Mouse (Mus musculus): ENCODE data around the gene Xxylt1. TPM values are rescaled to one million over a fixed set of nuclear protein-coding genes. Genes with fewer than 3 reads are reported as not detected.

Xxylt1 gene
- polyA plus RNA-seq, 1 experiment from 2014 or later, result 7.3 TPM

DNA sequence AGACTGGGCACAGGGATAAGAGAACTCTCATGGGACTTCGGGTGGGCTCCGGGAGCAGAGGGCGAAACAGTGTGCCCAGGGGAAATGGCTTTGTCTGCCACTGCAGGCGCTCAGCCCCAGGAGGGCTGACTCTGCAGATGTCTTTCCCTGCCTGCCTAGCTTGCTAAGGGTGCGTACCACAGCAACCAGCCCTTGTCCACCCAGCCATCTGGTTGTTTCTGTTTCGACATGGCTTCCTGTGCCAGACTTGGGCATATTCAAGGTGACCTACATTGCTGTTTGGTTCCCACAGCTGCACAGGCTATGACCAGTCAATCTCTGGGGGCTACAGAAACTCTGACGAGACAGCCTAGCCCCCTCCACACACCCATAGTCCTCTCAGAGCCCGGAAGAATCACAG lies 118.7 kb downstream of the Xxylt1 start:
- H3K4me2 ChIP-seq, result no peak overlapping the region
- H3K36me3 ChIP-seq (ENCODE audit: poor library complexity, severe bottlenecking), result no peaks in the 10 kb centered on the region
- ATAC-seq, result no peak
- H3K4me3 ChIP-seq, result no peak overlapping the region
- H3K9ac ChIP-seq, result no peak overlapping the region
- H3K27ac ChIP-seq, result no peak overlapping the region
- H3K4me1 ChIP-seq, result no peaks in the 10 kb centered on the region
- H3K9me3 ChIP-seq (replicated peaks), result no peaks in the 10 kb centered on the region
- WGBS, result 86% methylated on average over 8 of the region's 8 CpGs
- H3K27me3 ChIP-seq, result no peaks in the 10 kb centered on the region

DNA sequence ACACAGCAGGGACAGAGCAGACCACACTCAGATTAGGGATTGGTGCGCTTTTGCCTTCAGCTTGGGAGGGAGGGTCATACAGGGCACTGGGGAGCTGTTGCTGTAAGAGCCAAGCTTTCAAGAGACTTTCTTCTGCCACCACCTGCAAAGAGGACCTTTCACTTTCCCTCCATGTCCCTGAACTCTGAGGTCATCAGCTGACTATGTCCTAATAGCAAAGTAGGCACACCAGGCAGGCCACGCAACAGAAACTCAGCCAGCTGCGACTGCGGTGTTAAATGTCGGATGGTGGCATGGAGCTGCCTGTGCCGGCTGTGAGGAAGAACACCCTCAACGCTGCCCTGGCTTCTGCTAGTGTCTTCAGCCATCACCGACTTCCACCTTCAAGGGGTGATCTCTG lies 120.1 kb downstream of the Xxylt1 start:
- WGBS, result 84% methylated on average over 8 of the region's 8 CpGs
- H3K36me3 ChIP-seq (ENCODE audit: poor library complexity, severe bottlenecking), result 0 out of 2 replicates have a peak, but pooled peaks cover 7% of the 10 kb centered on the region
- H3K9me3 ChIP-seq (replicated peaks), result no peaks in the 10 kb centered on the region
- no peak overlapping the region for H3K4me3 ChIP-seq
- no peak for ATAC-seq
- H3K9ac ChIP-seq, result no peak overlapping the region
- no peak overlapping the region for H3K27ac ChIP-seq
- no peak overlapping the region for H3K4me2 ChIP-seq
- H3K4me1 ChIP-seq, result no peaks in the 10 kb centered on the region
- H3K27me3 ChIP-seq, result no peaks in the 10 kb centered on the region

GRCm38 (mm10) chr16:30960266-30960665 lies 121.0 kb downstream of the Xxylt1 start:
- no peak for ATAC-seq
- WGBS, result 92% methylated on average over 4 of the region's 4 CpGs
- no peak overlapping the region for H3K27ac ChIP-seq
- 0 out of 2 replicates have a peak, but pooled peaks cover 7% of the 10 kb centered on the region for H3K36me3 ChIP-seq (ENCODE audit: poor library complexity, severe bottlenecking)
- no peak overlapping the region for H3K9ac ChIP-seq
- H3K27me3 ChIP-seq, result no peaks in the 10 kb centered on the region
- H3K4me3 ChIP-seq, result no peak overlapping the region
- no peaks in the 10 kb centered on the region for H3K9me3 ChIP-seq (replicated peaks)
- H3K4me2 ChIP-seq, result no peak overlapping the region
- H3K4me1 ChIP-seq, result no peaks in the 10 kb centered on the region

GRCm38 (mm10) chr16:30959692-30960091 lies 121.5 kb downstream of the Xxylt1 start:
- Histone ChIP-seq H3K9me3 (replicated peaks) (no peaks in the 10 kb centered on the region), H3K36me3 (ENCODE audit: poor library complexity, severe bottlenecking) (0 out of 2 replicates have a peak, but pooled peaks cover 7% of the 10 kb centered on the region), H3K4me3 (no peak overlapping the region), H3K4me1 (no peaks in the 10 kb centered on the region), H3K27me3 (no peaks in the 10 kb centered on the region), H3K4me2 (no peak overlapping the region), H3K27ac (no peak overlapping the region), H3K9ac (no peak overlapping the region)
- 94% methylated on average over 12 of the region's 12 CpGs for WGBS
- no peak for ATAC-seq

GRCm38 (mm10) chr16:30956141-30956540 lies 125.1 kb downstream of the Xxylt1 start:
- WGBS, result 84% methylated on average over 8 of the region's 8 CpGs
- H3K36me3 ChIP-seq (ENCODE audit: poor library complexity, severe bottlenecking), result 0 out of 2 replicates have a peak, but pooled peaks cover 7% of the 10 kb centered on the region
- no peak overlapping the region for H3K4me3 ChIP-seq
- no peak overlapping the region for H3K27ac ChIP-seq
- no peaks in the 10 kb centered on the region for H3K4me1 ChIP-seq
- H3K9me3 ChIP-seq (replicated peaks), result no peaks in the 10 kb centered on the region
- no peak overlapping the region for H3K4me2 ChIP-seq
- H3K27me3 ChIP-seq, result no peaks in the 10 kb centered on the region
- no peak overlapping the region for H3K9ac ChIP-seq
- ATAC-seq, result no peak

DNA sequence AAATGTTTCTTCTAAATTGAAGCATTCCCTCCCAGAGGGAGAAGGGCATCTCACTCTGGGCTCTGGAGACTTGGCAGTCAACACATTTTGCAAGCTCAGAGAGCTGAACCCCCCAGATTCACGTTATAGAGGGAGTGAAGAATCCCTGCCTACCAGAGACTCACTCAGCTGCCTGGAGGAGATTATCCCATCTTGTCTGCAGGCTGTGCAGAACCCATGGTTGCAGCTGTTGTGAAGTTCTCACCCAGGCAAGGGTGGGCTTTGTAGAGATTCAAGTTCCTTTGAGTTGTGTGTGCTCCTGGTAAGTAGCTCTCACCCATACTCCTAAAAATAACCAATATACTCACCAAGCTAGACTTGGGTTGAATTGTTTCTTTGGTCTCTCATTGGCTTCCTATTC lies 132.6 kb downstream of the Xxylt1 start:
- no peaks in the 10 kb centered on the region for H3K9me3 ChIP-seq (replicated peaks)
- no peaks in the 10 kb centered on the region for H3K4me1 ChIP-seq
- no peak for ATAC-seq
- H3K9ac ChIP-seq, result no peak overlapping the region
- 50% methylated on average over 1 of the region's 1 CpGs for WGBS
- no peak overlapping the region for H3K27ac ChIP-seq
- no peaks in the 10 kb centered on the region for H3K36me3 ChIP-seq (ENCODE audit: poor library complexity, severe bottlenecking)
- no peak overlapping the region for H3K4me3 ChIP-seq
- no peaks in the 10 kb centered on the region for H3K27me3 ChIP-seq
- H3K4me2 ChIP-seq, result no peak overlapping the region

- no peak overlapping the region for H3K4me2 ChIP-seq
- H3K27me3 ChIP-seq, result no peaks in the 10 kb centered on the region
- H3K4me1 ChIP-seq, result no peaks in the 10 kb centered on the region
- 90% methylated on average over 4 of the region's 4 CpGs for WGBS
- no peak overlapping the region for H3K9ac ChIP-seq
- H3K4me3 ChIP-seq, result no peak overlapping the region
- no peaks in the 10 kb centered on the region for H3K36me3 ChIP-seq (ENCODE audit: poor library complexity, severe bottlenecking)
- no peak overlapping the region for H3K27ac ChIP-seq
- no peak for ATAC-seq
- no peaks in the 10 kb centered on the region for H3K9me3 ChIP-seq (replicated peaks)
Observed at GRCm38 (mm10) chr16:30948216-30948615, 133.0 kb downstream of the Xxylt1 start.

DNA sequence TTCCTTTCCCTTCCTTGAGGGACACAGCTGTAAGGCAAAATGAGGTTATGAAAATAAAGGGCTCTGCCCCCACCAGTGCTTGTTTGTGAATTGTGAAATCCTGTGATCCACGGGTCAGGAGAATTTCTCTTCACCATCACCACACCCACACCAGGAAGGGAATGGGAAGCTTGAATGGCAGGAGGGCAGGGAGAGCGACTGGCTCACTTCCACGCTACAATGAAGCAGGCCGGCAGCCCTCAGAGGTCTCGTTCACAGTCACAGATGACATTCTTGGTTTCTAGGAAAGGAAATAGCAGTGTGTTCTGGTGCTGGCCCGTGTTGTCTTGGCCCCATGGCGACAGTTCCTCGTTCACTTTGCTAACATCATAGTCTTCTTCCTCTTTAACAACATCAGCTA lies 136.3 kb downstream of the Xxylt1 start:
- WGBS, result 83% methylated on average over 8 of the region's 8 CpGs
- H3K27me3 ChIP-seq, result no peaks in the 10 kb centered on the region
- H3K4me1 ChIP-seq, result no peaks in the 10 kb centered on the region
- no peak overlapping the region for H3K27ac ChIP-seq
- ATAC-seq, result no peak
- no peak overlapping the region for H3K4me2 ChIP-seq
- no peak overlapping the region for H3K4me3 ChIP-seq
- H3K9me3 ChIP-seq (replicated peaks), result no peaks in the 10 kb centered on the region
- H3K36me3 ChIP-seq (ENCODE audit: poor library complexity, severe bottlenecking), result no peaks in the 10 kb centered on the region
- H3K9ac ChIP-seq, result no peak overlapping the region

DNA sequence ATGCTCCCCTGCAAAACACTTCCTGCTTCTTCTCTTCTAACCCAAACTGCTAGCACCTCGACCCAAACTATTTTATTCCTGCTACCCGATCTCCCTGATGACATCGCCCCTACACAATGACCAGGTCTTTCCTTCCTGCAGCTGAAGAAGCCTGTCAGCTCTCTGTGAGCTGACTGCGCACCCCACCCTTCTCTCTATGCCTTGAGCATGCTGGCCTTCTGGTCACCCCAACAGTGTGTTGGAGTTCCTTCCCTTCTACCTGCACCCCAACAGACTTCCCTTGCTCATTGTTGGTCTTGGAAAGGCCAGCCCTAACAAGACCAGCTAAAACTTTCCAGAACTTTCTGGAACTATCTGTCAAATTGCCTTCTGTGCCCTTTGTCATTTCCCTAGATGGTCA lies 137.3 kb downstream of the Xxylt1 start:
- ATAC-seq, result no peak
- H3K9ac ChIP-seq, result no peak overlapping the region
- WGBS, result 78% methylated on average over 4 of the region's 4 CpGs
- H3K4me1 ChIP-seq, result peaks cover 3% of the 10 kb centered on the region; the same call in 1 of the 2 replicates
- no peak overlapping the region for H3K27ac ChIP-seq
- no peaks in the 10 kb centered on the region for H3K27me3 ChIP-seq
- H3K4me3 ChIP-seq, result no peak overlapping the region
- H3K4me2 ChIP-seq, result no peak overlapping the region
- no peaks in the 10 kb centered on the region for H3K9me3 ChIP-seq (replicated peaks)
- H3K36me3 ChIP-seq (ENCODE audit: poor library complexity, severe bottlenecking), result no peaks in the 10 kb centered on the region

GRCm38 (mm10) chr16:30940699-30941098 lies 140.5 kb downstream of the Xxylt1 start:
- Histone ChIP-seq H3K9ac (no peak overlapping the region), H3K4me1 (peaks cover 3% of the 10 kb centered on the region; the same call in 1 of the 2 replicates), H3K27ac (no peak overlapping the region), H3K36me3 (ENCODE audit: poor library complexity, severe bottlenecking) (no peaks in the 10 kb centered on the region), H3K4me2 (no peak overlapping the region), H3K4me3 (no peak overlapping the region), H3K27me3 (no peaks in the 10 kb centered on the region), H3K9me3 (replicated peaks) (no peaks in the 10 kb centered on the region)
- no peak for ATAC-seq
- WGBS, result 80% methylated on average over 2 of the region's 2 CpGs

GRCm38 (mm10) chr16:30939903-30940302 lies 141.3 kb downstream of the Xxylt1 start:
- H3K9ac ChIP-seq, result no peak overlapping the region
- no peaks in the 10 kb centered on the region for H3K36me3 ChIP-seq (ENCODE audit: poor library complexity, severe bottlenecking)
- no peak overlapping the region for H3K4me3 ChIP-seq
- H3K4me2 ChIP-seq, result no peak overlapping the region
- no peaks in the 10 kb centered on the region for H3K9me3 ChIP-seq (replicated peaks)
- no peak overlapping the region for H3K27ac ChIP-seq
- no peaks in the 10 kb centered on the region for H3K27me3 ChIP-seq
- WGBS, result 6% methylated on average over 3 of the region's 3 CpGs
- peaks cover 3% of the 10 kb centered on the region; the same call in 1 of the 2 replicates for H3K4me1 ChIP-seq
- ATAC-seq, result no peak

DNA sequence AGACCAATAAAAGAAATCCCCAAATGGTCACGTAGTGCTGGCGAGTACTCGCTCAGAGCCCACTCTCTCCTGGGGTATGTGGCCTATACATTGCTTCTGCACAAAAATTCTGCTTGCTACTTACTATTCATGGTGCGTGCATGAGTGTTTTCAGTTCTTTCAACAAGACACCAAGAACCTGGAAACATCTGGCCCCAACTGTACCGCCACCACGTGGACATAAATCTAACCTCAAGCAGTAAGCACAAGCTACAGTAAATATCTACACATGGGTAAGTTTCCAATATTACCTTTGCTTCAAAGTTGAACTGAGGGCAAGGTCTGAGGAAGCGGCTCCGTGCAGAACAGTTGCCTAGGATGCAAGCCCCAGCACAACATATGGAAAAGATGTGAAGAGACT lies 142.0 kb downstream of the Xxylt1 start:
- H3K4me2 ChIP-seq, result no peak overlapping the region
- no peaks in the 10 kb centered on the region for H3K36me3 ChIP-seq (ENCODE audit: poor library complexity, severe bottlenecking)
- H3K27ac ChIP-seq, result no peak overlapping the region
- no peak overlapping the region for H3K4me3 ChIP-seq
- no peak overlapping the region for H3K9ac ChIP-seq
- peaks cover 3% of the 10 kb centered on the region; the same call in 1 of the 2 replicates for H3K4me1 ChIP-seq
- H3K27me3 ChIP-seq, result no peaks in the 10 kb centered on the region
- 81% methylated on average over 8 of the region's 8 CpGs for WGBS
- ATAC-seq, result no peak
- no peaks in the 10 kb centered on the region for H3K9me3 ChIP-seq (replicated peaks)

- H3K4me1 ChIP-seq, result peaks cover 3% of the 10 kb centered on the region; the same call in 1 of the 2 replicates
- no peak overlapping the region for H3K27ac ChIP-seq
- H3K27me3 ChIP-seq, result no peaks in the 10 kb centered on the region
- H3K9me3 ChIP-seq (replicated peaks), result no peaks in the 10 kb centered on the region
- H3K4me2 ChIP-seq, result no peak overlapping the region
- H3K36me3 ChIP-seq (ENCODE audit: poor library complexity, severe bottlenecking), result no peaks in the 10 kb centered on the region
- H3K4me3 ChIP-seq, result no peak overlapping the region
- no peak for ATAC-seq
- no peak overlapping the region for H3K9ac ChIP-seq
- 90% methylated on average over 3 of the region's 3 CpGs for WGBS
Observed at GRCm38 (mm10) chr16:30938664-30939063, 142.6 kb downstream of the Xxylt1 start.

Data from forebrain, embryonic 13.5 days (tissue).